Mouse (Mus musculus) A20 (cell line): ENCODE results near the gene 7530416G11Rik.

Source experiments
- DNase-seq: peaks from one replicate; pipeline ENCODE4 v3.0.0-alpha.2; 2011; ENCODE audit warnings: low read depth, low spot score

The 7530416G11Rik gene

GRCm38 (mm10) chr15:85503127-85503526, at the start of gene 7530416G11Rik:
Gene 7530416G11Rik (minus strand): TSS chr15:85503227.
- no peak for DNase-seq

- DNase-seq = no peak
Measured at GRCm38 (mm10) chr15:85546500-85546899, 43.5 kb upstream of the 7530416G11Rik start.

GRCm38 (mm10) chr15:85545369-85545768, 42.3 kb upstream of the 7530416G11Rik start:
- no peak for DNase-seq

GRCm38 (mm10) chr15:85538170-85538569, 35.1 kb upstream of the 7530416G11Rik start:
- DNase-seq = no peak

- no peak for DNase-seq
Measured at GRCm38 (mm10) chr15:85537151-85537550, 34.1 kb upstream of the 7530416G11Rik start.

GRCm38 (mm10) chr15:85534646-85535045, 31.6 kb upstream of the 7530416G11Rik start:
- no peak for DNase-seq

- DNase-seq = no peak
Measured at GRCm38 (mm10) chr15:85534215-85534614, 31.2 kb upstream of the 7530416G11Rik start.

- no peak for DNase-seq
Measured at GRCm38 (mm10) chr15:85532063-85532462, 29.0 kb upstream of the 7530416G11Rik start.

- DNase-seq = no peak
Measured at GRCm38 (mm10) chr15:85529911-85530310, 26.9 kb upstream of the 7530416G11Rik start.

GRCm38 (mm10) chr15:85524404-85524950, 21.4 kb upstream of the 7530416G11Rik start:
- no peak for DNase-seq

GRCm38 (mm10) chr15:85523173-85523991, 20.4 kb upstream of the 7530416G11Rik start:
- DNase-seq = no peak

GRCm38 (mm10) chr15:85519438-85519837, 16.4 kb upstream of the 7530416G11Rik start:
- DNase-seq = no peak

- no peak for DNase-seq
Measured at GRCm38 (mm10) chr15:85507370-85508014, 4.5 kb upstream of the 7530416G11Rik start.

- DNase-seq = peak; percentile 18
Measured at GRCm38 (mm10) chr15:85506680-85507079, 3.7 kb upstream of the 7530416G11Rik start.

GRCm38 (mm10) chr15:85505118-85505925, 2.3 kb upstream of the 7530416G11Rik start:
- DNase-seq = no peak

GRCm38 (mm10) chr15:85500267-85500666, 2.8 kb downstream of the 7530416G11Rik start:
- no peak for DNase-seq

- DNase-seq = no peak
Measured at GRCm38 (mm10) chr15:85497981-85498475, 5.0 kb downstream of the 7530416G11Rik start.

- no peak for DNase-seq
Measured at GRCm38 (mm10) chr15:85497548-85497947, 5.5 kb downstream of the 7530416G11Rik start.

GRCm38 (mm10) chr15:85494163-85494621, 8.8 kb downstream of the 7530416G11Rik start:
- DNase-seq = no peak

- DNase-seq = no peak
Measured at GRCm38 (mm10) chr15:85489751-85490150, 13.3 kb downstream of the 7530416G11Rik start.

- DNase-seq = no peak
Measured at GRCm38 (mm10) chr15:85488900-85489299, 14.1 kb downstream of the 7530416G11Rik start.
